Mouse (Mus musculus): ENCODE measurements around the gene Stim1.
"Not testable (repeated sequence)": the region's sequence is repeated elsewhere in the genome, so short reads cannot be mapped to it uniquely, and the experiment has no call there.

Gene Stim1

GRCm38 (mm10) chr7:102249531-102249895 lies 18.1 kb upstream of the Stim1 start:
- peak; percentile 73 to 75 for DNase-seq (ENCODE audit: low spot score in 2 of 2)

GRCm38 (mm10) chr7:102249896-102250630 lies 17.5 kb upstream of the Stim1 start:
- DNase-seq (ENCODE audit: low spot score in 2 of 2): peak; percentile 76 to 77

GRCm38 (mm10) chr7:102250631-102251214 lies 16.9 kb upstream of the Stim1 start:
- DNase-seq (ENCODE audit: low spot score in 2 of 2): peak; percentile 93

GRCm38 (mm10) chr7:102253631-102254030 lies 14.0 kb upstream of the Stim1 start:
- no peak for DNase-seq (ENCODE audit: low spot score in 2 of 2)

GRCm38 (mm10) chr7:102255954-102256353 lies 11.7 kb upstream of the Stim1 start, which contains the start of gene Rhog:
Gene Rhog (minus strand): TSS chr7:102256054.
- no peak for DNase-seq (ENCODE audit: low spot score in 2 of 2)

- no peak for DNase-seq (ENCODE audit: low spot score in 2 of 2)
Measured at GRCm38 (mm10) chr7:102256636-102257035, 11.0 kb upstream of the Stim1 start.

DNA sequence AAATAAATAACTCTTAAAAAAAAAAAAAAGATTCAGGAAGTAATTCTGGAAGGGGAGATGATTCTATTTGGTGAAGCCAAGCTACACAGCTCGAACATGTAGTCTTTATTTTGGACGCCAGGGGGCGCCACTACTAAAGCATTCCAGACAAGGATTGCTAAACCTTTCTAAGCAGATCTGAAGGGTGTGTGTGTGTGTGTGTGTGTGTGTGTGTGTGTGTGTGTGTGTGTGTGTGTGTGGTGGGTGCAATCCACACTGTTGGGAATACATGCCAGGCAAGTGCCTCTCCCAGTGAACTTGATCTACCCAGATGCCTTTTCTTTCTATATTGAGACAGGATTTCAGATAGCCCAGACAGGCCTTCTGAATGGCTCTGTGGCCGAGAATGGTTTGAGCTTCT lies 9.4 kb upstream of the Stim1 start:
- peak; percentile 68 to 89 for DNase-seq (ENCODE audit: low spot score in 2 of 2)

- no peak for DNase-seq (ENCODE audit: low spot score in 2 of 2)
Measured at GRCm38 (mm10) chr7:102258753-102259152, 8.9 kb upstream of the Stim1 start.

DNA sequence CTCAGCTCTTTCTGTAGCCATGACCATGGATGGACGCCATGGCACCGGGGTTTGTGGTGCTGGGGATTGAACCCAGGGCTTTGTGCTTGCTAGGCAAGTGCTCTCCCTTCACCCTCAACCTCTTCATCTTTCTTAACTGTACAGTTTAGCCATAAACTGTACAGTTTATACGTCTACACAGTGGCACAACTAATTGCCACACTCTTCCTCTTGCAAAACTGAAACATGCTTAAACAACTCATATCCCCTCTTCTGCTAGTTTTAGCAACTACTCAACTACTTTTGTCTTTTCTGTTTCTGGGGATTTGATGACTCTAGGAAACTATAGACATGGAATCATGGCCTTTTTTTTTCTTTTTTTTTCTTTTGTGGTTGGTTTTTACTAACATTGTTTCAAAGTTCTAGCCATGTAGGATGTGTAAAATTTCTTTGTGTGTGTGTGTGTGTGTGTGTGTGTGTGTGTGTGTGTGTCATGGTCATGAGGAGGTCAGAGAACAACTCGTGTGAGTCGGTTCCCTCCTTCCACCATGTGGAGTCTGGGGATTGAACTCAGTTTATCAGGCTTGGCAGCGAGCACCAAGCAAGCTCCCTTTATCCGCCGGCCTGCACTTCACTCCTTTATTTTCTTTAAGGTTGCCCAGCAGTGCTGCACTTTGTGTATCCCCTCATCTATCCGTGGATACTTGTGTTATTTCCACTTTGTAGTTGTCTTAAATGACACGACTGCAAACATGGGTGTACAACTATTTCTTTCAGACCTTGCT lies 7.7 kb upstream of the Stim1 start:
- no peak for DNase-seq (ENCODE audit: low spot score in 2 of 2)

DNA sequence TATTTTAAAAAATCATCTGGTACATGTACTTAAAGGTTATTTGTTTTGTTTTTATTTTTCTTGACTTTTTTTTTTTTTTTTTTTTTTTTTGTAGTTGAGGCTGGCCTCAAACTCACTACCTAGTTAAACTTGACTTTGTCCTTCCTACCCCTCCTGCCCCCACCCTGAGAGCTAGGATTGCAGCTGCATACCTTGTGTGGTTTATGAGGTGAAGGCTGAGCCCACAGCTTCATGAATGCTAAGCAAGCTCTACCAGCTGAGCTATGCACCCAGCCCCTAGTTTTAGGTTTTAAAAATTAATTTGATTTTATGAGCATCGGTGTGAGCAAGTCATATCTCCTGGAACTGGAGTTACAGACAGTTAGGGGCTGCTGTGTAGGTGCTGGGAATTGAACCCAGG lies 7.1 kb upstream of the Stim1 start:
- DNase-seq (ENCODE audit: low spot score in 2 of 2): peak in 1 of 2 experiments; percentile 37

GRCm38 (mm10) chr7:102263020-102263419 lies 4.6 kb upstream of the Stim1 start:
- DNase-seq (ENCODE audit: low spot score in 2 of 2): no peak

GRCm38 (mm10) chr7:102266021-102266400 lies 1.6 kb upstream of the Stim1 start:
- DNase-seq (ENCODE audit: low spot score in 2 of 2): not testable (repeated sequence)

DNA sequence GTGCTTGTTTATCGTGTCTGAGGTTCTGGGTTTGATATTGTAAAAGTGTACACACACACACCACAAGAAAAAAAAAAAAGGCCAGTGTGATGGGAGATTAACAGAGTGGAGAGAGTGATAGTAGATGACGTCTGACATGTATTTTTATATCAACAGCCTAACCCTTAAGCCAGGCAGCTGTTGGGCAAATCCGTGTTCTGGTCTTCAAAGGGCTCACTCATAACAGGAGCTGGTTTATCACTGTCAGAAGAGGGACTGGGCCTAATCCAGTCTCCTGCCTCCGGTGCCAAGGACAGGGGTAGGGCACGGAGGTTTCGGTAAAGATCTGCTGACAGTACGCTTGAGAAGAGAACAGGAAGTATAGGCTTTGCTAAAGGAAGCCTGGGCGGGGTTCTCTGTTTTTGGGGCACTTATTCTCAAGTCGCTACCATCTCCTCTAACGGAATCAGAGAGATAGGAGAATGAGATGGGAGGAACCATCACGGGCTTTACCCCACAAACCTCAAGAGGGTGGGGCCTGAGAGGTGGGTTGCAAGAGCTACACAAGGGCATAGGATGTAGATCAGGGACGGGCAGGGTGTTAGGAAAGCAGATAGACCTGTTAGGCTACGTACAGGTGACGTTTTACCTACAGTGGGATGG lies 1.1 kb upstream of the Stim1 start:
- DNase-seq (ENCODE audit: low spot score in 2 of 2): peak; percentile 74 to 78

DNA sequence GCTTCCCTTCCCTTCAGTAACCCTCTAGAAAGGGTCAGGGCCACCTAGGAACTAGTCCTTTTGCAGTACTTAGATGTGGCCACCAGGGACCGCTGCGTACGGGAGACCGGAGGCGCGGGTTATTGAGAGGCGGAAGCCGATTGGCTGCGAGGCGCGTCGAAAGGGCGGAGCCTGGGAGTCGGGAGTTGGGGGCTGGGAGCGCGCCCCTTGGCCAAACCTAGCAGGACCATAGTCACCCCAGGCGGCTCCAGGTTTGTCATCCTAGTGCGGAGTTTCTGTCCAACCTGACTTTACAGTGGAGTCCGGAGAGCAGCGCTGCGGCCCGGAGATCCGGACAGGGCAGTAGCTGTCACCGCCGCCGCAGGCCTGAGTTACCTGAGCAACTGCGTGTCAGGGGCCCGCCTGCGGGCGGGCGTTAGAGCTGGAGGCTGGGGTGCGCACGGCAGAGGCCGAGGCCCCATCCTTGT lies 460 bp upstream of the Stim1 start:
- peak; percentile 95 to 97 for DNase-seq (ENCODE audit: low spot score in 2 of 2)

DNA sequence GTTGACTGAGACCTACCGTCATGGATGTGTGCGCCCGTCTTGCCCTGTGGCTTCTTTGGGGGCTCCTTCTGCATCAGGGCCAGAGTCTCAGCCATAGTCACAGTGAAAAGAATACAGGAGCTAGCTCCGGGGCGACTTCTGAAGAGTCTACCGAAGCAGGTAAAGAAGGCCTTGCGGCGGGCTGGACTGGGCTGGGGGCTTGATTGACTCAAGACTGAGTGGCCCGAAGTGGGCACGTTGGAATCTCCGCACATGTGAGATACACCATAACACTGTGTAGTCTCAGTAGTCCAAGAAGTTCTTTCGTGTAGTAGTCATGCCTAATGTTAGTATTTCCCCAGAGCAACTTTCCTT lies 766 bp downstream of the Stim1 start:
- DNase-seq (ENCODE audit: low spot score in 2 of 2): peak in 1 of 2 experiments; percentile 26

GRCm38 (mm10) chr7:102272422-102272948 lies 4.9 kb downstream of the Stim1 start:
- no peak for DNase-seq (ENCODE audit: low spot score in 2 of 2)

DNA sequence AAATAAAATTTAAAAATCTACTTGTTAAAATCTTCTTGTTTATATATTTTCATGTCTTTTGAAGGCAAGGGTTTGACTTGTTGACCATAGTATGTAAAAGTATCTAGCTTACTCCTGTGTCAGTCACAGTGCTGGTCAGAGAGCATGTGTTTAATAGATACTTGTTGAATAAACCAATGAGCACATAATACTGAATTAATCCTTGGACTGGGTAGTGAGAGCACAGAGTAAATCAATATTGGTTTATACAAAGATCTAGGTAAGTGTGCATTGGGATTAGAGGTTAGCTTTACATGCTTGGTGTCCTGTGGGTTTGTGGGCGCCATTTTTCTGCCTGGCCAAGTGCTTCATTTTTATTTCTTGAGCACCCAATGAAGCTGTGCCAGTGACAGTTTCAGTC lies 13.8 kb downstream of the Stim1 start:
- DNase-seq (ENCODE audit: low spot score in 2 of 2): no peak

DNA sequence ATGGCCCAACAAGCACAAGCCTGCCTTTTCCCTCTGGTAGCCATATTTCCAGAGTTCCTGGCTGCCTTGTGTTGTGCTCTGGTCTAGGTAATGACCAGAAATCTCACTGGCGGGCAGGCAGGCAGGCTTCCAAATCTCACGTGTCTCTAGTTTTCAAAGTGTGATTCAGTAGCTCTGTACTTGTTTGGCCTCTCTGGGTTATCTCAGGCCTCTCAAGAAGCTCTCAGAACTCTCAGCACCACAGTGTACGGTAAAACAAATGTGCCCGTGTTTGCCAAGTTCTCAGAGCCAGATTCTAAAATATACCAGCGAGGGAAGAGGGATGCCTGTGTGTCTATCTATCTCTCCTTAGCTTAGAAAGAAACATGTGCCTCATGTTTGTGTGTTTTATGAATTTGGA lies 14.7 kb downstream of the Stim1 start:
- no peak for DNase-seq (ENCODE audit: low spot score in 2 of 2)

GRCm38 (mm10) chr7:102289466-102289865 lies 21.9 kb downstream of the Stim1 start:
- DNase-seq (ENCODE audit: low spot score in 2 of 2): no peak

GRCm38 (mm10) chr7:102292228-102292627 lies 24.6 kb downstream of the Stim1 start:
- DNase-seq (ENCODE audit: low spot score in 2 of 2): no peak

GRCm38 (mm10) chr7:102293234-102293633 lies 25.6 kb downstream of the Stim1 start:
- no peak for DNase-seq (ENCODE audit: low spot score in 2 of 2)

DNA sequence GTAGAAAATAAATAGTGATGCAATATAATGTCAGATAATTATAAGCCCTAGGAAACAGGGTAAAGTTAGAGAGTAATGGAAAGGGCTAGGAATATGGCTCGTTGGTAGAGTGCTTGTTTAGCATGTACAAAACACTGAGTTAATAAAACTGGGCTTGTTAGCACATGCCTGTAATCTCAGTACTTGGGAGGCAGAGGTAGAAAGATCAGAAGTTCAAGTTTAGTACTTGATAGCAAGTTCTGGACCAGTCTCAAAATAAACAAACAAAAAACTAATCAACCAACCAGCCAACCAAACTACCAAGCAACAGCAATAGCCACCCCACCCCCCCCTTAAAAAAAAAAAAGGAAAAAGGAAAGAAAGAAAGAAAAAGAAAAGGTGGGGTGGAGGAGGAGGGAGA lies 33.2 kb downstream of the Stim1 start:
- DNase-seq (ENCODE audit: low spot score in 2 of 2): no peak
